Mouse (Mus musculus): ENCODE measurements around the gene Zfp385c. TPM values are rescaled to one million over a fixed set of nuclear protein-coding genes. Genes with fewer than 3 reads are reported as not detected.
A peak's percentile ranks its signal among the peaks of the same experiment; 100 is the strongest.
"Not testable (repeated sequence)": the region's sequence is repeated elsewhere in the genome, so short reads cannot be mapped to it uniquely, and the experiment has no call there.

Zfp385c gene
- total RNA-seq, 2 experiments from 2014 or later: 0.42 to 0.67 TPM

GRCm38 (mm10) chr11:100625754-100626700 lies 66.2 kb downstream of the Zfp385c start:
- DNase-seq: no peak

- DNase-seq: peak; percentile 59
Observed at GRCm38 (mm10) chr11:100623867-100624266, 68.4 kb downstream of the Zfp385c start.

GRCm38 (mm10) chr11:100622714-100623113 lies 69.5 kb downstream of the Zfp385c start:
- DNase-seq: peak; percentile 97

GRCm38 (mm10) chr11:100619982-100620381 lies 72.3 kb downstream of the Zfp385c start, which contains the start of gene Dnajc7:
Dnajc7 (minus strand) TSS chr11:100620168.
- DNase-seq: no peak

- DNase-seq: peak; percentile 95
Observed at GRCm38 (mm10) chr11:100619485-100619975, 72.7 kb downstream of the Zfp385c start.

GRCm38 (mm10) chr11:100618761-100619484 lies 73.3 kb downstream of the Zfp385c start, which contains the start of gene Nkiras2:
Nkiras2 (plus strand) TSS chr11:100619244.
- DNase-seq: peak; percentile 82

- peak; percentile 47 for DNase-seq
Observed at GRCm38 (mm10) chr11:100617480-100617879, 74.8 kb downstream of the Zfp385c start.

- not testable (repeated sequence) for DNase-seq
Observed at GRCm38 (mm10) chr11:100616836-100617235, 75.4 kb downstream of the Zfp385c start.

GRCm38 (mm10) chr11:100616332-100616731 lies 75.9 kb downstream of the Zfp385c start:
- no peak for DNase-seq

GRCm38 (mm10) chr11:100613241-100613640 lies 79.0 kb downstream of the Zfp385c start:
- DNase-seq: no peak

- peak; percentile 42 for DNase-seq
Observed at GRCm38 (mm10) chr11:100611627-100612026, 80.6 kb downstream of the Zfp385c start.

GRCm38 (mm10) chr11:100609997-100610680 lies 82.1 kb downstream of the Zfp385c start:
- peak; percentile 67 for DNase-seq

GRCm38 (mm10) chr11:100609355-100609996 lies 82.8 kb downstream of the Zfp385c start:
- no peak for DNase-seq

- DNase-seq: no peak
Observed at GRCm38 (mm10) chr11:100608796-100609195, 83.5 kb downstream of the Zfp385c start.

GRCm38 (mm10) chr11:100607121-100607520 lies 85.1 kb downstream of the Zfp385c start:
- DNase-seq: no peak

- no peak for DNase-seq
Observed at GRCm38 (mm10) chr11:100605451-100605850, 86.8 kb downstream of the Zfp385c start.

GRCm38 (mm10) chr11:100604321-100605005 lies 87.8 kb downstream of the Zfp385c start:
- no peak for DNase-seq

GRCm38 (mm10) chr11:100603813-100604212 lies 88.4 kb downstream of the Zfp385c start:
- DNase-seq: no peak

GRCm38 (mm10) chr11:100603155-100603554 lies 89.1 kb downstream of the Zfp385c start:
- no peak for DNase-seq

- no peak for DNase-seq
Observed at GRCm38 (mm10) chr11:100601372-100601771, 90.9 kb downstream of the Zfp385c start.

- DNase-seq: no peak
Observed at GRCm38 (mm10) chr11:100598074-100598473, 94.2 kb downstream of the Zfp385c start.

All from adrenal gland, postnatal 10 days (tissue).